Mouse (Mus musculus) liver, embryonic 13.5 days (tissue): ENCODE data around the gene Magi2. TPM values are rescaled to one million over a fixed set of nuclear protein-coding genes. Genes with fewer than 3 reads are reported as not detected.

Experiments
- ATAC-seq: fragments of 200-750 bp; cut with Nextera tagmentation; 2 replicates; pipeline ENCODE4 v1.8.0; 2017; ENCODE audit warnings: low read depth, mild to moderate bottlenecking, moderate number of reproducible peaks, moderate library complexity
- DNase-seq: peaks from one replicate; pipeline ENCODE4 v3.0.0; 2022
- H3K27ac ChIP-seq: fragments of 300-500 bp; sonication (generic); 2 replicates; pipeline ENCODE4 v1.5.1; 2015; ENCODE audit warnings: moderate library complexity, mild to moderate bottlenecking, inconsistent platforms
- H3K27me3 ChIP-seq: fragments of 300-500 bp; sonication (generic); 2 replicates; pipeline ENCODE4 v1.6.1; 2015; ENCODE audit warnings: mild to moderate bottlenecking, inconsistent platforms
- H3K36me3 ChIP-seq: fragments of 300-500 bp; sonication (generic); 2 replicates; pipeline ENCODE4 v1.6.1; 2015; ENCODE audit warnings: mild to moderate bottlenecking, inconsistent platforms
- H3K4me1 ChIP-seq: fragments of 300-500 bp; sonication (generic); replicated peaks from 2 replicates; pipeline ENCODE4 v1.6.1; 2015; ENCODE audit warnings: inconsistent platforms
- H3K4me2 ChIP-seq: fragments of 300-500 bp; sonication (generic); 2 replicates; pipeline ENCODE4 v1.6.1; 2015; ENCODE audit warnings: inconsistent platforms, mild to moderate bottlenecking, moderate library complexity
- H3K4me3 ChIP-seq: fragments of 300-500 bp; sonication (generic); replicated peaks from 2 replicates; pipeline ENCODE4 v1.5.1; 2015; ENCODE audit warnings: mild to moderate bottlenecking, inconsistent platforms
- H3K9ac ChIP-seq: fragments of 300-500 bp; sonication (generic); 2 replicates; pipeline ENCODE4 v1.6.1; 2015; ENCODE audit warnings: mild to moderate bottlenecking, inconsistent platforms
- H3K9me3 ChIP-seq: fragments of 300-500 bp; sonication (generic); replicated peaks from 2 replicates; pipeline ENCODE4 v1.6.1; 2016; ENCODE audit warnings: inconsistent platforms
- WGBS: fragments of 180-500 bp; shearing (Covaris S2); methylation state at CpG from one replicate; pipeline ENCODE4 v1.1.7; 2015; ENCODE audit not compliant: insufficient replicate concordance; 5-methylcytosine and 5-hydroxymethylcytosine counted together
- polyA plus RNA-seq: library from polyadenylated mRNA; unstranded; fragments of >200 nt; fragmentation: Nextera tagmentation; extraction: Ambion mirVana; gene quantifications from 2 replicates; pipeline ENCODE4 v1.2.1, GENCODE M21; 2015

Magi2 gene
- polyA plus RNA-seq, 1 experiment from 2014 or later: 0.28 TPM

DNA sequence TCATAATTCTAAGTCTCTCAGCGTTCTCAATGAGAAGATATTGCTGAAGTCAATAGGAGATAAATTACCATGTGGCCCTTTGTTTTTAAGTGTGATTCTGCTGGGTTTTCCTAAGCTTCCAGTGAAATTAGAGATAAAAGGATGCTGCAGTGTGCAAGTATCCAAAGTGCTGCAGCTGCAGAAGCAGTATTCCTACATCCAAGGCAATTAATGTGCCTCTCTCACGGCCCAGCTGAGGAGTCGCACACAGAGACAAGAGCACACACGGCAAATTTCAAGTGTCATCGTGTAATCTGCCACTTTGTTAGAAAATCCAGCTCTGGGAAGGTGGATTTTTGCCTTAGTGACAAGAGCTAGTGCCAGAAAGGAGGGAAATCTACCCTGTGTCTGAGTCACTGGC lies 1177.7 kb downstream of the Magi2 start:
- Histone ChIP-seq H3K4me2 (no peak overlapping the region), H3K9ac (no peak overlapping the region), H3K9me3 (no peaks in the 10 kb centered on the region), H3K27ac (no peak overlapping the region), H3K27me3 (no peaks in the 10 kb centered on the region), H3K36me3 (no peaks in the 10 kb centered on the region), H3K4me1 (no peaks in the 10 kb centered on the region), H3K4me3 (no peak overlapping the region)
- DNase-seq (no peak), ATAC-seq (no peak)
- WGBS: 75% methylated on average over 5 of the region's 5 CpGs

DNA sequence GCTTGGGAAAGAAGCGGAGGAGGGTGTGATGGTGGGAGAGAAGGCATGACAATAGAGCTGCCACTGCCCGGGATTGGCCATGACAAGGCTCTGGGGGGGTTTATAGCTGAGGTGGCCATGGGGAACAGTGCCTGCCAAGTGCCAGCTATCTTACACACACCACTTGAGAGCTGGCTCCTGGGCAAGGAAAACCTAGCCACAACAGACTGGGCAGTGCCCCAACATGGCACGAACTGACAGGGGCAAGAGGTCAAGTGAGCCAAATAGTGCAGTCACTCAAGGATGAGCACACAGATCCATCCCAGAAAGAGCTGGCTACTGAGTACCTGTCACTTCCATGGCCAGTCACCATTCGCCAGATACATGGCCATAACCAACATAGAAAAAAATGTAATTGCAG lies 1179.8 kb downstream of the Magi2 start:
- 61% methylated on average over 4 of the region's 4 CpGs for WGBS
- Histone ChIP-seq H3K9me3 (no peaks in the 10 kb centered on the region), H3K4me3 (no peak overlapping the region), H3K9ac (no peak overlapping the region), H3K4me2 (no peak overlapping the region), H3K27me3 (no peaks in the 10 kb centered on the region), H3K4me1 (no peaks in the 10 kb centered on the region), H3K27ac (no peak overlapping the region), H3K36me3 (no peaks in the 10 kb centered on the region)
- DNase-seq (no peak), ATAC-seq (no peak)

DNA sequence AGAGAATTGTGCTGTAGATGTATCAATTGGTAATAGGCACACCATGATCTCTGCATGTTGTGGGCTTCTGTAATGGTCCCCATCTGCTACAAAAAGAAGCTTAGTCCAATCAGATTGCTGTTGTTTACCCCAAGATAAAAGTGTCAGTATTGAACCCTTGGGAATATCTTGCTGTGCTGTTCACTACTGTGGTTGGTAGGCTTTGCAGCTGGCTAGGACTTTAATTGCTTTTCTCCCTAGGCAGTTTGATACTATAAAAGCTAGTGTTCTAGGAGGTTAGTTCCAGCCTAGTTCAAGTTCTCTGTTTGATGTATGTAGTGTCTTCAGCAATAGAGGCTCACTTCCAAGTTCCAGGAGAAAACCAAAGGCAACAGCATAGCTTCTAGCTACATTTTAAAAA lies 1188.5 kb downstream of the Magi2 start:
- no peaks in the 10 kb centered on the region for H3K4me1 ChIP-seq
- H3K9ac ChIP-seq: no peak overlapping the region
- DNase-seq (no peak), ATAC-seq (no peak)
- no peak overlapping the region for H3K27ac ChIP-seq
- H3K36me3 ChIP-seq: no peaks in the 10 kb centered on the region
- no peaks in the 10 kb centered on the region for H3K9me3 ChIP-seq
- H3K4me2 ChIP-seq: no peak overlapping the region
- H3K27me3 ChIP-seq: no peaks in the 10 kb centered on the region
- no peak overlapping the region for H3K4me3 ChIP-seq

DNA sequence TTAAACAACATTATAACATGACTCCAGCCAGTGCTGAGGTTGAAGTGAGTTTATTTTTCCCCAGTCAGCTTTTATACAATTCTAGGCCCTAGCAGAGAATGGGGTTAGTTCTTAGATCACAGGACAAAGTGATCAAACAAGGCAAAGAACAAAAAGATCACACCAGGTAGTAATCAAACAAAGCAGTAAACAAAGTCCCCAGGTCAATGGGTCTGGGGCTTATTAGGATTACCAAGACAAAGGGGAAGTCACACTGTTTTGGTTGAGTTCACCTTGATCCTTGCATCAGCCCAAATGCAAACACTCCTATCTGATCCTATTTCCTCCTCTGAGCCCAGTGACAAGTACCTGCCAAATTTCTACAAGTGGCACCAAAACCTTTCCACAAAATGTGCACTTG lies 1190.5 kb downstream of the Magi2 start:
- Histone ChIP-seq H3K36me3 (no peaks in the 10 kb centered on the region), H3K9me3 (no peaks in the 10 kb centered on the region), H3K9ac (no peak overlapping the region), H3K4me3 (no peak overlapping the region), H3K4me2 (no peak overlapping the region), H3K27me3 (no peaks in the 10 kb centered on the region), H3K4me1 (no peaks in the 10 kb centered on the region), H3K27ac (no peak overlapping the region)
- no peak for ATAC-seq
- DNase-seq: no peak

DNA sequence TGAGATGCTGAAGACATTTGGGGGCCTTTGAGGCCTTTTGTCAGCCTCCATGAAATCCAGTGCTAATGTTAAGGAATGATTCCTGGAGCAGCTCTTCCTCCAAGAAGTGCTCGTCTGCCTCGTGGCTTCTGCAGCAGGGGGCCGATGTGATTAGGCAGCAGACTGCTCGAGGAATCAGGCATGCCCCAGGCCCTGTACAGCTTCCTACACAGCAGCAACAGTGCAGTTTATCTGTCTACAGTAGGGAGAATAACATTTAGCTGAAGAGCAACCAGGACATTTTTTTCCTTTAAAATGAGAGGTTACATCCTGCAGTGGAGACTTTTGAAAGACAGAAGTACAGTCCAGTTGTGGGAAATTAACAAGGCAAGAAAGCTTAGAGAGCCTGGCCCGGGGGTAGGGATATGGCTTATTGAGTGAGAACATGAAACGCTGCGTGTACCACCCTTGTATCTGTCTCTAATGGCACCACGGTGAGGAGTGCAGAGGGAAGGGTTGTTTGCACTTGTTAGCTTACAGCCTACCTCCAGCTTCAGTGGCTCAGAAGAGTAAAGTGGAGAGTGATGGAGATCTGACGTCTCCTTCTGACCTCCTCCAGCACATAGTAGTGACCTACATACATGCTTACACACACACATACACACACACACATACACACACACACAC lies 1205.4 kb downstream of the Magi2 start:
- Histone ChIP-seq H3K4me3 (no peak overlapping the region), H3K9me3 (no peaks in the 10 kb centered on the region), H3K36me3 (no peaks in the 10 kb centered on the region), H3K4me1 (no peaks in the 10 kb centered on the region), H3K27me3 (no peaks in the 10 kb centered on the region), H3K4me2 (no peak overlapping the region), H3K9ac (no peak overlapping the region), H3K27ac (no peak overlapping the region)
- no peak for DNase-seq
- ATAC-seq: no peak
- WGBS: 54% methylated on average over 9 of the region's 9 CpGs

DNA sequence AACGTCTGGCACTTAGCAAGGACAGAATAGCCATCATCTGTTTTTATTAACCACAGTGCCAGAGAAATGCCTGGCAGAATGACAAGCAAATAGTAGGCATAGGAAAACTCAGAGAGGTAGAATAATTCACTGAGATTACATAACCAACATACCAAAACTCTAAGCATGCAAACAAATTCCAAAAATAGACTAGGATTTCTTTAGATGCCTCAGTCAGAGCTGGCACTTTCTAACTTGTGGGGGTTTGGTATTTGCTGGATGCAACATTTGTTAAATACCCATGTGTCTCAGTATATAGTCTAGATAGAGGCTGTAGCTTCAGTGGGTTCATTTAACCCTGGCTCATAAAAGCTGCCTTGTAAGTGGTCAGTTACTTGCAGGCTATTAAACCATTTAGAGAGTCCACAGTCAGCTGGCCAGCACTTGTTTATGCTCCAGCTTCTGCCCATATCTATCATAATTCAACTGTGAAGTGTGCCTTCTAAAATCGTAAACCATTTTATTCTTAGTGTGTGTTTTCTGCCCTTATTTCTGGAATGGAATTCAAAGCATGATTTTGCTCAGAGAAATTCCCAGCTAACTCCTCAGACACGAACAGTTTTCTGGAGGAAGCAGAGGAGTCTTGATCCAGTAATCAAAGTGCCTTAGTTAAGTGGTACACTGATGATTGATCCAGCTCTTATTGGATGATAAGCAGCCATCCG lies 1219.8 kb downstream of the Magi2 start:
- H3K27me3 ChIP-seq: no peaks in the 10 kb centered on the region
- DNase-seq (no peak), ATAC-seq (no peak)
- no peaks in the 10 kb centered on the region for H3K36me3 ChIP-seq
- H3K9ac ChIP-seq: no peak overlapping the region
- 47% methylated on average over 4 of the region's 4 CpGs for WGBS
- H3K4me2 ChIP-seq: no peak overlapping the region
- no peak overlapping the region for H3K27ac ChIP-seq
- H3K4me1 ChIP-seq: no peaks in the 10 kb centered on the region
- no peaks in the 10 kb centered on the region for H3K9me3 ChIP-seq
- H3K4me3 ChIP-seq: no peak overlapping the region

DNA sequence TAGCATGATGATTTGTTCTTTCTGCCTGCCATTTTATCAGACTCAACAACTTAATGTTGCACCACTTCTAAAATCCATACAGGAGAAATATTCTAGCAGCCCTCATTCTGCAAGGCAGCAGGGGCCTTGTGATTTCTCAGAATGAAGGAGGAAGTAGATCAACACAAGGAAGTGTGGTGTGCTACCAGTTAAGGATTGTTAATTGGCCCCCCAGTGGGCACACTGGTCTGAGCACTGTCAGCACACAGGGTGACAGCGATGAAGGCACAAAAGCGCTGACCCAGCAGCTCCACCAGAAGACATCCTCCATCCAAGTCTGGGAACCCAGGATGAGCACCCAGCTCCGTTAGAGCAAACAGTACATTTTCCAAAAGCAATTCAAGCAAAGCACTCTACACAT lies 1229.3 kb downstream of the Magi2 start:
- no peaks in the 10 kb centered on the region for H3K4me1 ChIP-seq
- H3K36me3 ChIP-seq: no peaks in the 10 kb centered on the region
- H3K27ac ChIP-seq: no peak overlapping the region
- 38% methylated on average over 3 of the region's 3 CpGs for WGBS
- no peak overlapping the region for H3K4me3 ChIP-seq
- H3K9me3 ChIP-seq: no peaks in the 10 kb centered on the region
- H3K9ac ChIP-seq: no peak overlapping the region
- H3K27me3 ChIP-seq: no peaks in the 10 kb centered on the region
- no peak overlapping the region for H3K4me2 ChIP-seq
- no peak for ATAC-seq
- DNase-seq: no peak

DNA sequence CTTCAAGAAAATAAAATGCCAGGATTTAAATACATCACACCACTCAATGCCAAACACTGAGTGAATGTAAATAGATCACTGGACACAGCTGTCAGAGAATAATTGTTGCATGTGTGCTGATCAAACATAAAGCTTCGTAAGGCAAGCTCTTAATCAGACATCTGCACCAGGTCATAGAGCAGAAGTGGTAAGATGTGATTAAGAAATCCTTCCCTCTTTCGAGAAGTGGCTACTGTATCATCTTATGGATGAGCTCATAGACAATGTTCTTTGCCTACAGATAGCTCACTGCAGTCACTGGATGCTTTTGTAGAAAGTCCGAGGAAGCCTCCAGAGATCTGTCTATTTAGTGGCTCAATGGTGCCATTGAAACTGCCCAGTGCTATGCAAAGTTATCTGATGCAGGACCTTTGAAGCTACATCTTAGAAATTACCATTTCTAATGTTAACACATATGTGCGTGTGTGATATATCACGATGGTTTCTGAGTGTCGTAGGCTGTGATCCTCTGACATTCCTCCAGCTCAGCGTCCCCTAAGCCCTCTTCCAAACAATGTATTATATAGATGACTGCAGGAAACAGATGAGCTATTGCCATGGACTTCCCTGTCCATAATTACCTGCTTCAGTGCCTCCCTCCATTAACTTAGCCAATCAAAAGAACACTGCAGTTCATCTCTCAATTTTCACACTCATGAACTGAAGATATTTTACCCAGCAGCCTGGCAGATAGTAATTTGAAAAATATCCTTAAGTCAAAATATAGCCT lies 1231.1 kb downstream of the Magi2 start:
- DNase-seq: no peak
- ATAC-seq: no peak

DNA sequence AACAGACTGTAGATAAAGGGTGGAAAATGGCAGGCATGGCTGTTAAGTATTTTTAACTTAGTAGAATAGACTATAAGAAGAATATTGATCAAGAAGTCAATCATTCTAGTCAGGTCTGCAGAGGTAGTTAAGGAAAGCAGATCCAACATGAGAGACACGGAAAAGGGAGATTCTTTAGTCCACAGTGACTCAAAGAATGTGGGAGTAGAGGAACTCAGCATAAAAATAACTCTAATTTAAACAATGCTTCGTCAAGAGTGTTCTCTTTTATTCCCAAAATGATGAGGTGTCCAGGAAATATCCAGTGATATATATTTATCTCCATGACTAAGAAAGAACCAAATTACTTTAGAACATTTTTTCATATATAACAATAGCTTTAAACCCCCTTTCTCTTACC lies 1234.9 kb downstream of the Magi2 start:
- H3K27ac ChIP-seq: no peak overlapping the region
- DNase-seq (no peak), ATAC-seq (no peak)
- H3K36me3 ChIP-seq: no peaks in the 10 kb centered on the region
- H3K4me2 ChIP-seq: no peak overlapping the region
- H3K9ac ChIP-seq: no peak overlapping the region
- no peaks in the 10 kb centered on the region for H3K9me3 ChIP-seq
- no peaks in the 10 kb centered on the region for H3K27me3 ChIP-seq
- no peak overlapping the region for H3K4me3 ChIP-seq
- WGBS: 49% methylated on average over 2 of the region's 2 CpGs
- no peaks in the 10 kb centered on the region for H3K4me1 ChIP-seq

More for the DNA sequence above, 1231.1 kb downstream of the Magi2 start:
- Histone ChIP-seq H3K27ac (no peak overlapping the region), H3K27me3 (no peaks in the 10 kb centered on the region), H3K9me3 (no peaks in the 10 kb centered on the region), H3K4me1 (no peaks in the 10 kb centered on the region), H3K9ac (no peak overlapping the region), H3K36me3 (no peaks in the 10 kb centered on the region), H3K4me2 (no peak overlapping the region), H3K4me3 (no peak overlapping the region)
- 64% methylated on average over 7 of the region's 7 CpGs for WGBS

DNA sequence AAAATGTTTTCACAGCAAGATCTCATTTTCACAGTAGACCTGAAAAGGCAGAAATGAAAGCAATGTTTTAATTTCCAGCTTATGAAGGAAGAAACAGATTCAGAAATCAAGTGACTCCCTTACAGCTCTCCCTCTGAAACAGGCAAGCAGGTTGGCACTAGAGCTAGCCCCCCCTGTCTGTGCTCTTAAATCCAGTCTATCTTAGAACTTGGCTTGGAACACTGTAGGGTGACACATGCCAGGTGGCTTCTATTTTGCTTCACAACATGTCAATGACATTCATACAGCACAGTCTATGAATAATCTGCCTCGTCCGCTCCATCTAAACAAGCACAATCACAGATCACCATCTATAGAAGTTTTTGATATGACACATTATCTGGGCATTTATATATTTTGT lies 1235.5 kb downstream of the Magi2 start:
- WGBS: 75% methylated on average over 2 of the region's 2 CpGs

DNA sequence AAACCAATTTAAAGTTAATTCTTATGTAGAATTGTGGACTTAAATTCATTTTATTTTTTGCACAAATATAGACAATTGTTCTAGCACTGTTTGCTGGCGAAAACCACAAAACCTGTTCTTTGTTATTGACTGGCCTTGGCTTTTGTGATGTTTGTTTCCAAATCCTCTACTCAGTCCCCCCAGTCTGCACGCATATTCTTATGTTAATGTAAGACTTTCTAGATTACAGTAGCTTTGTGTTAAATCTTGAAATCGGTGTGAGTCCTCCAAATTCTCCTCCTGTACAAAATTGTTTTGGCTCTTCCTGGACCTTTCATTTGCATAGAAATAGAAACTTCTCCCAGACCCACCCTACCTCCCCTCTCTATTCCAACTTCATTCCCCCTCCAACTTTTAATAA lies 1242.9 kb downstream of the Magi2 start:
- no peak overlapping the region for H3K4me3 ChIP-seq

More for the DNA sequence above, 1235.5 kb downstream of the Magi2 start:
- DNase-seq (no peak), ATAC-seq (no peak)
- H3K4me1 ChIP-seq: no peaks in the 10 kb centered on the region
- H3K27ac ChIP-seq: no peak overlapping the region
- no peaks in the 10 kb centered on the region for H3K36me3 ChIP-seq
- H3K9ac ChIP-seq: no peak overlapping the region
- H3K27me3 ChIP-seq: no peaks in the 10 kb centered on the region
- H3K9me3 ChIP-seq: no peaks in the 10 kb centered on the region
- H3K4me3 ChIP-seq: no peak overlapping the region
- no peak overlapping the region for H3K4me2 ChIP-seq

DNA sequence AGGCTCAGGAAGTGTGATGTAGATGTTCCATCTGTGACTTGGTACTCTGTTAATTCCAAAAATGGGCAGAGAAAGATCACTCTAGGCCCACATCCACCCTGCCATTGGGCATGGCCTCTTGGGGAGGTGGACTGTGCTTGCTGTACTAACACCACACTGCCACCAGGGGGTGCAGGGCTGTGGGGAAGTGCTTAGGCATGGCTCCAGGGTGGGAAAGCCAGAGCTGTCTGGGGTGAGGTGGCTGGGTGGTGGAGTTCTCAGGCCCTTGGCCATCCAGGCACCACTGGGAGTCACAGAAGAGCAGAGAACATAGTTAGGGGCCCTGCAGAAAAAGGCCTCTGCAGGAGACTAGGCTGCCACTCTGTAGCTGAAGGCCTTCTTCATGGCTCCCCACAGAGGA lies 1243.6 kb downstream of the Magi2 start:
- ATAC-seq (no peak), DNase-seq (no peak)
- Histone ChIP-seq H3K9ac (no peak overlapping the region), H3K4me3 (no peak overlapping the region), H3K4me1 (no peaks in the 10 kb centered on the region), H3K9me3 (no peaks in the 10 kb centered on the region), H3K4me2 (no peak overlapping the region), H3K36me3 (no peaks in the 10 kb centered on the region), H3K27ac (no peak overlapping the region), H3K27me3 (no peaks in the 10 kb centered on the region)

More for the DNA sequence above, 1242.9 kb downstream of the Magi2 start:
- H3K27ac ChIP-seq: no peak overlapping the region
- H3K36me3 ChIP-seq: no peaks in the 10 kb centered on the region
- no peaks in the 10 kb centered on the region for H3K9me3 ChIP-seq
- no peak overlapping the region for H3K9ac ChIP-seq
- H3K4me2 ChIP-seq: no peak overlapping the region
- no peak for ATAC-seq
- 58% methylated on average over 3 of the region's 3 CpGs for WGBS
- no peaks in the 10 kb centered on the region for H3K27me3 ChIP-seq
- no peaks in the 10 kb centered on the region for H3K4me1 ChIP-seq
- DNase-seq: no peak
